Mouse (Mus musculus): ENCODE results near the gene Lrrc8e. TPM values are rescaled to one million over a fixed set of nuclear protein-coding genes. Genes with fewer than 3 reads are reported as not detected.

Lrrc8e gene
- polyA plus RNA-seq, 1 experiment = not detected

DNA sequence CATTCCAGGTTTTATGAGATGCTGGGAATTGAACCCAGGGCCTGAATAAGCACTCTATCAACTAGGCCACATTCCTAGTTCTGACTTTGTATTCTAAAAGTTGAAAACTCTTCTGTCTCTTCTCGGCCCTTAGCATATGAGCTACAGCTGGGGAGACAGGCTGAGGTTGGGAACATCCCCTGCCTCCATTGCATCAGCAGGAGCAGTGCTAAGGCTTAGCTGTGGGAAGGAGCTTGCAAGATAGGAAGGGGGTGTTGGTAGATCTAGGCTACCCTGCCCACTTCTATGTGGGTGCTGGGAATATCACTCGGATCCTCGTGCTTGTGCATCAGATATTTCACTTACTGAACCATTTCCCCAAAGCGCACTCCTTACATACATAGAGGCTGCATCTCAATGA is 1.3 kb downstream of the Lrrc8e start:
- Histone ChIP-seq H3K4me1 (ENCODE audit: control insufficient read depth, insufficient read depth, low read length) (no peaks in the 10 kb centered on the region), H3K4me3 (replicated peaks; ENCODE audit: insufficient read depth, low read depth, low read length) (no peak overlapping the region), H3K27me3 (ENCODE audit: control insufficient read depth, insufficient read depth, low read length) (no peaks in the 10 kb centered on the region; the same call in 1 of the 2 replicates), H3K27ac (ENCODE audit: insufficient read depth, low read length) (no peak overlapping the region)
- TF ChIP-seq CTCF (IDR thresholded peaks at IDR 0.05; ENCODE audit: borderline replicate concordance, insufficient read depth, low read depth, low read length) (no peak), POLR2A (IDR thresholded peaks at IDR 0.05; ENCODE audit: borderline replicate concordance, insufficient read depth, low read length) (no peak)
- WGBS = 93% methylated on average over 4 of the region's 4 CpGs
- DNase-seq = no peak

DNA sequence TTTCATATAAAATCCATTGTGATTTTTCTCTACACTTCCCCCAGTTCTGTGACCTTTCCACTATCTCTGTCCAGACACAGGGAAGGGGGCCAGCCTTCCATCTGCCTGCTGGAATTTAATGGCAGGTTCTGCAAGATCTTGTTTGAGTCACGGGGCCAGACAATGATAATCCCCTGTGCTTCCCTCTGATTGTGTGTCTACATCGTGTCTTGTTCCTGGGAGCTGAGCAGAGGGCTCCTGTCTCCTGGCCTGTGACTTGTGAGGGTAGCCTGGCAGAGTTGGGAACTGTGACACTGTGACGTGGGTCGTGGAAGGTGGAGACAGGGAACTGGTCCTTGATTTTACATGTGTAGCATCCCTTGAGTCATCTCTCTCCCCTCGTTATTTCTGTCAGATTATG is 3.2 kb downstream of the Lrrc8e start:
- H3K4me1 ChIP-seq (ENCODE audit: control insufficient read depth, insufficient read depth, low read length) = no peaks in the 10 kb centered on the region
- TF ChIP-seq POLR2A (IDR thresholded peaks at IDR 0.05; ENCODE audit: borderline replicate concordance, insufficient read depth, low read length) (no peak), CTCF (IDR thresholded peaks at IDR 0.05; ENCODE audit: borderline replicate concordance, insufficient read depth, low read depth, low read length) (no peak)
- no peaks in the 10 kb centered on the region; the same call in 1 of the 2 replicates for H3K27me3 ChIP-seq (ENCODE audit: control insufficient read depth, insufficient read depth, low read length)
- no peak for DNase-seq
- 72% methylated on average over 5 of the region's 5 CpGs for WGBS
- H3K27ac ChIP-seq (ENCODE audit: insufficient read depth, low read length) = no peak overlapping the region
- H3K4me3 ChIP-seq (replicated peaks; ENCODE audit: insufficient read depth, low read depth, low read length) = no peak overlapping the region

DNA sequence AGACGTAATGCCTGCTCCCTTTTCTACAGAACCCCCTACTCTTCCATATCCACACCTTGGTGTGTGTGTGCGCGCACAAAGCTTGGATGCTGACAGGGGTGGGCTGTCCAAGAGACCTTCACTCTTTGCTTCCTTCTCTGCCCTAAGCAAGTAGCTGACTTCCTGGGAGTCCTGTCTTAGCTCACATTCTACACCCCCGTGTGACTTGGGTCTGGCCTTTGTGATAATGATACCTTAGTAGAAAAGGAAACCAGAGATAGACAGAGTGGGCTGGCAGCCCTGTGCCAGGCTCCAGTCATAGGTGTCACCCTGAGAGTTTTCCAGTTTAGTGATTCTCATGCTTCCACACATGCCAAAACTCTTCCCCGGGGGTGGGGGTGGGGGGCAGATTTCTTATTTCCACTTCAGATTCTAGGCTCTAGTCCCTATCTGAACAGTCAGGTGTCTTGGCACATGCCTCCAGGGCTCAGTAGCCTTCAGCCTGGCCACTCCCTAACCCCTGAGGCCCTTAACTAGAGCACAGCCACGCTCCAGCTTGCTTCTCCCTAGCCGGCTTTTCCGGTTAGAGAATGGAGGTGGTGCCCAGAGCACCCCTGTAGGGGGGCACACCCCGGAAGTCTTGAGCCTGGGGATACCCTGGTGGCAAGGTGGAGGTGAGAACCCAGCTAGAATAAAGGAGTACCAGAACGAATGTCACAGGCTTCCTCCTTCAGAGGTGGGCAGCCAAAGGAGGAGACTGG is 4.2 kb downstream of the Lrrc8e start:
- WGBS = 59% methylated on average over 10 of the region's 10 CpGs
- Histone ChIP-seq H3K4me1 (ENCODE audit: control insufficient read depth, insufficient read depth, low read length) (no peaks in the 10 kb centered on the region), H3K27ac (ENCODE audit: insufficient read depth, low read length) (no peak overlapping the region), H3K27me3 (ENCODE audit: control insufficient read depth, insufficient read depth, low read length) (no peaks in the 10 kb centered on the region; the same call in 1 of the 2 replicates), H3K4me3 (replicated peaks; ENCODE audit: insufficient read depth, low read depth, low read length) (no peak overlapping the region)
- no peak for DNase-seq
- TF ChIP-seq POLR2A (IDR thresholded peaks at IDR 0.05; ENCODE audit: borderline replicate concordance, insufficient read depth, low read length) (no peak), CTCF (IDR thresholded peaks at IDR 0.05; ENCODE audit: borderline replicate concordance, insufficient read depth, low read depth, low read length) (no peak)

GRCm38 (mm10) chr8:4237814-4238433 is 11.3 kb downstream of the Lrrc8e start:
- Histone ChIP-seq H3K27me3 (ENCODE audit: control insufficient read depth, insufficient read depth, low read length) (no peaks in the 10 kb centered on the region), H3K4me3 (replicated peaks; ENCODE audit: insufficient read depth, low read depth, low read length) (peak overlapping the region; percentile 83), H3K27ac (ENCODE audit: insufficient read depth, low read length) (peak overlapping the region; percentile 82), H3K4me1 (ENCODE audit: control insufficient read depth, insufficient read depth, low read length) (peaks cover 5% of the 10 kb centered on the region)
- 16% methylated on average over 15 of the region's 15 CpGs for WGBS
- TF ChIP-seq POLR2A (IDR thresholded peaks at IDR 0.05; ENCODE audit: borderline replicate concordance, insufficient read depth, low read length) (no peak), CTCF (IDR thresholded peaks at IDR 0.05; ENCODE audit: borderline replicate concordance, insufficient read depth, low read depth, low read length) (no peak)
- DNase-seq = no peak

- Histone ChIP-seq H3K27me3 (ENCODE audit: control insufficient read depth, insufficient read depth, low read length) (no peaks in the 10 kb centered on the region), H3K4me1 (ENCODE audit: control insufficient read depth, insufficient read depth, low read length) (peaks cover 5% of the 10 kb centered on the region), H3K4me3 (replicated peaks; ENCODE audit: insufficient read depth, low read depth, low read length) (peak within 1 kb of the TSS; percentile 83), H3K27ac (ENCODE audit: insufficient read depth, low read length) (peak within 1 kb of the TSS; percentile 82)
- under 1% methylated on average over 71 of the region's 71 CpGs for WGBS
- peak; percentile 61 for TF ChIP-seq POLR2A (IDR thresholded peaks at IDR 0.05; ENCODE audit: borderline replicate concordance, insufficient read depth, low read length)
- TF ChIP-seq CTCF (IDR thresholded peaks at IDR 0.05; ENCODE audit: borderline replicate concordance, insufficient read depth, low read depth, low read length) = peak; percentile 60
- DNase-seq = peak; percentile 100
Observed at GRCm38 (mm10) chr8:4238434-4239192, 12.0 kb downstream of the Lrrc8e start, which contains the start of the genes Map2k7 and Gm49320. Gene Map2k7, plus strand, starts transcription at chr8:4238740. Gene Gm49320, plus strand, starts transcription at chr8:4238865.

DNA sequence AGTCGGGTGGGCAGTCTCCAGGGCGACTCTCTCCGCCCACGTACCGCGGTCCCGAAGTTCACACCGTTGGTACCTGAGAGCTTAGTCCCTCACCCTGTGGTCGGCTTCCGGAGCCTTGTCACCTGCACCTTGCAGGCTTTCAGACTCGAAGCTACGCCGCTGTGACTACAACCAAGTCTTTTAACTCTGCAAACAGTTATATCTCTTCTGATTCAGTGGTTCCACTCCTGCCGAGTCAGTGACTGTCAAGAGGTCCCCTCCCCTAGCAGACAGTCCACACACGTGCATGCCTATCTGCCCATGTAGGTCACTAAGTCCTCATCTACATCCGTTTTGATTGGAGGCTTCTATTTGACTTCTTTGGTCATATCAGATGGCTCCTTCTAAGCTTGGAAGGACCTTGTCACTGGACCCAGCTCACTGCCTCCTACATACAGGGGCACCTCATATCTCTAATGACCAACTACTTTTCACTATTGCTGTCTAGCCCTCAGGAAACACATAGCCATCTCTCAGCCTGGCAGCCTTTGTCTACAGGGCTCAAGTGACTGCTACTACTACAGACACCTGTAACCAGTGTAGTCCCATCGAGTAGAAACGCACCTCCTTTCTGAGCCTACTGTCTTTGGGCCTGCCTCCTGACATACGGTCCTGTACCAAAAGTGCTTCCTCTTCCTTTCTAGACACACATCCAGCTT is 12.7 kb downstream of the Lrrc8e start:
- 8% methylated on average over 19 of the region's 19 CpGs for WGBS
- DNase-seq = no peak
- H3K27ac ChIP-seq (ENCODE audit: insufficient read depth, low read length) = peak overlapping the region; percentile 35; the same call in 1 of the 2 replicates

DNA sequence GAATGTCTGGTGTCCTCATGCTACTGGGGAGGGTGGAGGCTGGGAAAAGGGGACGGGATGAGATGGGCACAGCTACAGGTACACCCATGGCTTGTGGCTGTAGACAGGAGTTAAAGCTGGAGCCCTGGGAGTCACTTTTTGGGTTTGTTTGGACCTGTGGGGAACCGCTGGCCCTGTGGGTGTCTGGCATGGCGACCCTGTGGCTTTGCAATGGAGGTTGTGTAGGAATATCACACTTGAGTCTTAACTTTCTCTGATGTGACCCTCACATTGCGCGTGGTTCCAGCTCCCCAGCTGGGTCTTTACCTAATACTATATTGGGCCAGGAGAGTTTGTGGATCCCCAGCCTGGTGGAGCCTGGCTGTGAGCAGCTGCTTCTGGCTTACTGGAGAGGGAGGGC is 18.4 kb downstream of the Lrrc8e start:
- no peak overlapping the region for H3K27ac ChIP-seq (ENCODE audit: insufficient read depth, low read length)
- H3K27me3 ChIP-seq (ENCODE audit: control insufficient read depth, insufficient read depth, low read length) = no peaks in the 10 kb centered on the region
- TF ChIP-seq CTCF (IDR thresholded peaks at IDR 0.05; ENCODE audit: borderline replicate concordance, insufficient read depth, low read depth, low read length) (no peak), POLR2A (IDR thresholded peaks at IDR 0.05; ENCODE audit: borderline replicate concordance, insufficient read depth, low read length) (no peak)
- no peaks in the 10 kb centered on the region; the same call in none of the 2 replicates for H3K4me1 ChIP-seq (ENCODE audit: control insufficient read depth, insufficient read depth, low read length)
- 94% methylated on average over 5 of the region's 5 CpGs for WGBS
- H3K4me3 ChIP-seq (replicated peaks; ENCODE audit: insufficient read depth, low read depth, low read length) = no peak overlapping the region
- no peak for DNase-seq

More for the DNA sequence above, 12.7 kb downstream of the Lrrc8e start:
- Histone ChIP-seq H3K27me3 (ENCODE audit: control insufficient read depth, insufficient read depth, low read length) (no peaks in the 10 kb centered on the region), H3K4me3 (replicated peaks; ENCODE audit: insufficient read depth, low read depth, low read length) (peak overlapping the region; percentile 83), H3K4me1 (ENCODE audit: control insufficient read depth, insufficient read depth, low read length) (peaks cover 5% of the 10 kb centered on the region)
- no peak for TF ChIP-seq POLR2A (IDR thresholded peaks at IDR 0.05; ENCODE audit: borderline replicate concordance, insufficient read depth, low read length)
